Mouse (Mus musculus): ENCODE results near the gene Josd1. TPM values are rescaled to one million over a fixed set of nuclear protein-coding genes. Genes with fewer than 3 reads are reported as not detected.

The Josd1 gene
- total RNA-seq, 1 experiment, result 25.3 TPM

DNA sequence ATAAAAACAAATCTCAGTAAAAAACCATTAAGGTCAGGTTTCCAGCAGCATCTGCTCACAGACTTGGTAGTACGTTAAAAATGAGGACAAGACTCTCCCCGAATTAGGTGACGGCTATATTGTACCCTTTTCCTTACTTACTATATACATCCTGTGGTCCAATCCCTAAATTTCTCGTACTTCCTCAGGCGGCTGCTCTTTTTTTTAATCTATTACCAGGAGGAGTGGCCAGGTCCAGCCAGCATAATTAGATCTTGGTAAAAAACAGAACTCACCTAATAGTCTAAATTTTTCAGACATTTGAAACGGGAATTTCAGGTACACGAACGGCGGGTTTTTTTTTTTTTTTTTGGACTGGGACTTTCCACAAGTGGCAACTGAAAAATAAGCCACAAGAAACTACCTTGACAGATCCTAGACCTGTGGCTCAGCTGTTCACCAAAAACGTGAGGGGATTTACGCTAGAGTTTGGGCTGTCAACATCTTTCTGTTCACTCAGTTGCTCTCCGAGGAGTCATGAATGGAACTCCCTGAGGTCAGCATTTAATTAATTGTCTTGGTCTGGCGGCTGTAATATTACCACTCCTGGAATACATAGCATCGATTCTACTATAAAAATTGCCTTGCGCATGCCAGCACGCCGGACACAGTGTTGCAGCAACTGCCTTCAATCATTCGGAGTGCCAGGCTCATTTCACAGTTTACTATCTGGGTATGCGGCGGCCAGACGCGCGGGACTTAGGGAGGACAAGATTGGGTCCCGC, 2.1 kb upstream of the Josd1 start:
- H3K9ac ChIP-seq (ENCODE audit: insufficient read depth, low read depth, low read length, poor library complexity, severe bottlenecking), result peak overlapping the region; percentile 64; the same call in 1 of the 2 replicates
- no peaks in the 10 kb centered on the region for H3K9me3 ChIP-seq (ENCODE audit: control insufficient read depth, insufficient read depth, low read depth, low read length)
- peaks cover 2 to 9% of the 10 kb centered on the region in 2 experiments; a peak in 1 of 4 replicates for H3K4me1 ChIP-seq (ENCODE audit: control insufficient read depth in 2 of 2, insufficient read depth in 2 of 2, low read length in 2 of 2, poor library complexity in 1 of 2)
- in situ Hi-C loops (cut with MboI; ENCODE audit: low sequenced_read_pairs in 2 of 2, unreplicated experiment in 2 of 2), result no loop called here
- H3K4me3 ChIP-seq (ENCODE audit: insufficient read depth in 1 of 2, low read depth in 1 of 2, low read length in 2 of 2, poor library complexity in 1 of 2, severe bottlenecking in 1 of 2), result peak overlapping the region; percentile 51 to 70
- H3K27ac ChIP-seq (ENCODE audit: insufficient read depth, low read depth, low read length, poor library complexity, severe bottlenecking), result no peak overlapping the region
- no peak for DNase-seq (ENCODE audit: low read depth, low spot score)
- no peak for TF ChIP-seq ZC3H11A (IDR thresholded peaks at IDR 0.05; ENCODE audit: borderline replicate concordance, low read depth, low read length)
- TF ChIP-seq ZNF384 (IDR thresholded peaks at IDR 0.05; ENCODE audit: low read depth, low read length), result peak; percentile 17; the same call in 1 of the 2 replicates
- peak; percentile 86 for TF ChIP-seq MAFK (IDR thresholded peaks at IDR 0.05; ENCODE audit: insufficient read depth, low read depth, low read length)
- H3K36me3 ChIP-seq (ENCODE audit: control insufficient read depth, insufficient read depth, low read length, poor library complexity, severe bottlenecking), result peaks cover 6% of the 10 kb centered on the region; the same call in 1 of the 2 replicates

DNA sequence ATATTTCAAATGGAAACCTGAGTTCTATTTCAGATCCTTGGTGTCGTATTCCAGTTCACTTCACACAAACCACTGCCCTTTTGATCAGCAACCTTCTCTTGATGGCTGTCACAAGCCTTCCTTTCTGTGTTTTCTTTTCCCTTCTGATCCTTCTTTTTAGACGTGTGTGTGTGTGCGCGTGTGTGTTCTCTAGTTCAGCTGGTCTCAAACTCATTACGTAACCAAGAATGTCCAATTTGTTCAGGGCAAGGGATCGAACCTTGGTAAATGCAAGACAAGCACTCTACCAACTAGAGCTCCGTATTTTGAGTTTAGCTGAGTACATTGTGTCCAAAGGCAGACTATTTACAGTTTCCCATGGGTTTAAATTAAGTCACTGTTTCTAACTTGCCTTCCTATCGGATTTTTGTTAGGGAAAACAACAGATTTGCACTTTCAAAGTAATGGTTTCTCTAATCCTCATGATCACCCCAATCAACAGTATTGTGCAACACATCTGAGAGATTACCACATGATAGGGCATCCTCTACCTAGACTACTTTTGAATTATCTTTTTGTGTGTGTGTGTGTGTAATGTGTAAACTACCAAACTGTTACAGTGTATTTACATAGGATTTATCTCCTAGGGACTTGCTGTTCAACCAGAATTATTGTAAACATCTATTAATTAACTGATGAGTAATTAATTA, 693 bp upstream of the Josd1 start:
- H3K36me3 ChIP-seq (ENCODE audit: control insufficient read depth, insufficient read depth, low read length, poor library complexity, severe bottlenecking), result no peaks in the 10 kb centered on the region
- peak overlapping the region; percentile 68 to 96 for H3K4me3 ChIP-seq (ENCODE audit: insufficient read depth in 1 of 2, low read depth in 1 of 2, low read length in 2 of 2, poor library complexity in 1 of 2, severe bottlenecking in 1 of 2)
- H3K27ac ChIP-seq (ENCODE audit: insufficient read depth, low read depth, low read length, poor library complexity, severe bottlenecking), result no peak overlapping the region
- peak overlapping the region; percentile 74; the same call in 1 of the 2 replicates for H3K9ac ChIP-seq (ENCODE audit: insufficient read depth, low read depth, low read length, poor library complexity, severe bottlenecking)
- H3K9me3 ChIP-seq (ENCODE audit: control insufficient read depth, insufficient read depth, low read depth, low read length), result no peaks in the 10 kb centered on the region
- H3K4me1 ChIP-seq (ENCODE audit: control insufficient read depth in 2 of 2, insufficient read depth in 2 of 2, low read length in 2 of 2, poor library complexity in 1 of 2), result peaks cover 2 to 12% of the 10 kb centered on the region in 2 experiments; a peak in 1 of 4 replicates
- in situ Hi-C loops (cut with MboI; ENCODE audit: low sequenced_read_pairs in 2 of 2, unreplicated experiment in 2 of 2), result no loop called here
- no peak for DNase-seq (ENCODE audit: low read depth, low spot score)
- TF ChIP-seq ZC3H11A (IDR thresholded peaks at IDR 0.05; ENCODE audit: borderline replicate concordance, low read depth, low read length), result no peak
- TF ChIP-seq MAFK (IDR thresholded peaks at IDR 0.05; ENCODE audit: insufficient read depth, low read depth, low read length), result no peak
- TF ChIP-seq HCFC1 (IDR thresholded peaks at IDR 0.05; ENCODE audit: borderline replicate concordance, insufficient read depth, low read length), result 0 out of 2 replicates have a peak, but pooled peaks have one; percentile 6
- no peak for TF ChIP-seq ZNF384 (IDR thresholded peaks at IDR 0.05; ENCODE audit: low read depth, low read length)
- TF ChIP-seq CHD2 (IDR thresholded peaks at IDR 0.05; ENCODE audit: low read depth, low read length), result no peak

DNA sequence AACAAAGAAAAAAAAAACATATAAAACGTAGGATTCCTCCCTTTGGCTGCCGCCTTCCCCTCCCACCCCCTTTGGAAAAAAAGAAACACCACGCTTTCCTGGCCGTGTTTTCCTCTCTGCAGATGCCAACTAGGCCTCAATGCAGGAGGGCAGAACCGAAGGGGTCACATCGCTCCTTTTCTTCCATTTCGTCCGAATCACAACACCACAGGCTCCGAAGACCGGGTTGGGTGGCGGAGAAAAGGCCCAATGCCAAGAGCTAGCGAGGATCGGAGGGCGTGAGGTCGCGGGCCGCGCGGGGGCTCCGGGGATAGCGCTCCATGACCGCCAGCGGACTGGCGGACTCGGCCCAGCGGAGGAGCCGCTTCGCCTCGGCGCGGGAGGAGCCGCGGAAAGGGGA, 544 bp downstream of the Josd1 start:
- H3K4me3 ChIP-seq (ENCODE audit: insufficient read depth in 1 of 2, low read depth in 1 of 2, low read length in 2 of 2, poor library complexity in 1 of 2, severe bottlenecking in 1 of 2), result peak overlapping the region; percentile 68 to 96
- H3K27ac ChIP-seq (ENCODE audit: insufficient read depth, low read depth, low read length, poor library complexity, severe bottlenecking), result peak overlapping the region; percentile 39; the same call in 1 of the 2 replicates
- H3K4me1 ChIP-seq (ENCODE audit: control insufficient read depth in 2 of 2, insufficient read depth in 2 of 2, low read length in 2 of 2, poor library complexity in 1 of 2), result peaks cover 2 to 14% of the 10 kb centered on the region in 2 experiments; a peak in 2 of 4 replicates

DNA sequence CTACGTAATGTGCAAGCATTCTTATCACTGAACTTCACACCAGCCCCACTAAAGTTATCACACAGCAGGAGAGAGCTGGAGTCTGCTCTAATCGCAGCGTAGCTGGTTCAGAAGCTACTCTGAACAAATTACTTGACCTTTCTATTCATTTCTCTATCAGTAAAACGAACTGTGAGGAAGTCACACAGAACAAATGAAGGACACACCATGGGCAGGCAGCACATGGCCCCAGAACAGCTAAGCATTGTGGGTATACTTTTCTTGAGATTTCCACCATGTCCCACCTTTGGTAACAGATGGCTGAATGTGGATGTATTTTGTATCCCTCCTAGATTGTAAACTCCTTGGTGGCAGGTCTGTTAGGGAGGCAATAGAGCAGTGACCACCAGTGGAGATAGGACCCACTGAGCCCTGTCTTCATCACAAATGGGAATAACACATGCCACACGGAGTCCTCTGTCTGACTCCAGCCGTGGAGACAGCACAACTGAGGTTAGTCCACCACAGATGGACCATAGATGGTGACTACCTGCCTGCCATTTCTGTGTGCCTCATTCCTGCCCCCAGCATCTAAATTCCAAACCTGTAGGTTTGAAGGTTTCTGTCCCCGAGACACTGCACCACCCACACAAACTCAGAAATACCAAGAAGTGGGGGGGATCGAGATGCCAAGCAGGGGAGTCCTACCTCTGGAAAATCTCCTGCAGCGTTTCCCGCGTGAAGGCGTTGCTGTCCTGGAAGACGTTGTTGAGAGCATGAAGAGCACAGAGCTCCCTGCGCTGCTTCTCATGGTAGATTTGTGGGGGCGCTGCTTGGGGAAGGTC, 1.5 kb downstream of the Josd1 start:
- in situ Hi-C loops (cut with MboI; ENCODE audit: low sequenced_read_pairs in 2 of 2, unreplicated experiment in 2 of 2), result no loop called here
- Histone ChIP-seq H3K9ac (ENCODE audit: insufficient read depth, low read depth, low read length, poor library complexity, severe bottlenecking) (peak overlapping the region; percentile 46; the same call in 1 of the 2 replicates), H3K36me3 (ENCODE audit: control insufficient read depth, insufficient read depth, low read length, poor library complexity, severe bottlenecking) (no peaks in the 10 kb centered on the region), H3K4me3 (ENCODE audit: insufficient read depth in 1 of 2, low read depth in 1 of 2, low read length in 2 of 2, poor library complexity in 1 of 2, severe bottlenecking in 1 of 2) (peak overlapping the region; percentile 42 to 68; a peak in 3 of 4 replicates), H3K27ac (ENCODE audit: insufficient read depth, low read depth, low read length, poor library complexity, severe bottlenecking) (no peak overlapping the region), H3K4me1 (ENCODE audit: control insufficient read depth in 2 of 2, insufficient read depth in 2 of 2, low read length in 2 of 2, poor library complexity in 1 of 2) (peaks cover 3 to 16% of the 10 kb centered on the region in 2 experiments; a peak in 2 of 4 replicates), H3K9me3 (ENCODE audit: control insufficient read depth, insufficient read depth, low read depth, low read length) (no peaks in the 10 kb centered on the region)
- DNase-seq (ENCODE audit: low read depth, low spot score), result no peak
- no peak for TF ChIP-seq MAFK (IDR thresholded peaks at IDR 0.05; ENCODE audit: insufficient read depth, low read depth, low read length)
- TF ChIP-seq HCFC1 (IDR thresholded peaks at IDR 0.05; ENCODE audit: borderline replicate concordance, insufficient read depth, low read length), result no peak
- TF ChIP-seq CHD2 (IDR thresholded peaks at IDR 0.05; ENCODE audit: low read depth, low read length), result no peak
- no peak for TF ChIP-seq ZNF384 (IDR thresholded peaks at IDR 0.05; ENCODE audit: low read depth, low read length)
- TF ChIP-seq ZC3H11A (IDR thresholded peaks at IDR 0.05; ENCODE audit: borderline replicate concordance, low read depth, low read length), result no peak

More for the DNA sequence above, 544 bp downstream of the Josd1 start:
- no peak; the same call in 1 of the 2 replicates for TF ChIP-seq HCFC1 (IDR thresholded peaks at IDR 0.05; ENCODE audit: borderline replicate concordance, insufficient read depth, low read length)
- Histone ChIP-seq H3K9me3 (ENCODE audit: control insufficient read depth, insufficient read depth, low read depth, low read length) (no peaks in the 10 kb centered on the region), H3K9ac (ENCODE audit: insufficient read depth, low read depth, low read length, poor library complexity, severe bottlenecking) (peak overlapping the region; percentile 89), H3K36me3 (ENCODE audit: control insufficient read depth, insufficient read depth, low read length, poor library complexity, severe bottlenecking) (no peaks in the 10 kb centered on the region)
- no peak for DNase-seq (ENCODE audit: low read depth, low spot score)
- in situ Hi-C loops (cut with MboI; ENCODE audit: low sequenced_read_pairs in 2 of 2, unreplicated experiment in 2 of 2), result no loop called here
